Mouse (Mus musculus): ENCODE data around the gene Trim7.
"Not testable (repeated sequence)": the region's sequence is repeated elsewhere in the genome, so short reads cannot be mapped to it uniquely, and the experiment has no call there.

Gene Trim7

DNA sequence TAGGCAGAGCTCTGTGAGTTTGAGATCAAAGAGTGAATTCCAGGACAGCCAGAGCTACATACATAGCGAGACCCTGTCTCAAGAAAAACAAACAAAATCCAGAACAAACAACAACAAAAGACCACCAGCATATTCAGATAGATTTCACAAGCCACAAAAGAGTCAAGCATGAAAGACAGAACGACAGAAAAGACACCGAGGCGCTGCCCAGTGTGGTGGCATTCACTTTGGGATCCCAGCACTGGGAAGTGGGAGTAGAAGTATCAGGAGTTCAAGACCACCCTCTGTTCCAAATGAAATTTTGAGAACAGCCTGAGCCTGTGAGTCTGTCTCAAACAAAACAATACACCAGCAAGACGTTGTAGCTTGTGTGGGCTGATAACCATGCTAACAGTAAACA is 20.9 kb downstream of the Trim7 start:
- DNase-seq (ENCODE audit: low read depth, low spot score) = no peak

DNA sequence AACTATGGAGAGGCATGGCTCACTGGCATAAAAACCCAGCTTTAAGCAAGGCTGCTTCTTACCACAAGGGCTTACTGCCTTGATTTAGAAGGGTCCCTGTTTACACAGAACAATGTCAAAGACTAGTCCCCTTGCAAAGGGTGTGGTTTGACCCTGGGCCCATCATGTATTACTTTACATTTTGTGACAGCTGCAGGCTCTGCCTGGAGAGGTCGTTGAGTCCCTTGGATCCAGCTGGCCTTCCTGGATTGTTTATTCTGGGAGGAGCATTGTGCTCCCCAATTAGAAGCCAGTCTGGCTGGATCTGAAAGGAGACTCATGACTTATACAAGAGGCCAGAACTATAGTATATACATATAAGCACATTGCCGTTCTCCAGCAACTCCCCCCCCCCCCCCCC is 24.3 kb downstream of the Trim7 start:
- no peak for DNase-seq (ENCODE audit: low read depth, low spot score)

DNA sequence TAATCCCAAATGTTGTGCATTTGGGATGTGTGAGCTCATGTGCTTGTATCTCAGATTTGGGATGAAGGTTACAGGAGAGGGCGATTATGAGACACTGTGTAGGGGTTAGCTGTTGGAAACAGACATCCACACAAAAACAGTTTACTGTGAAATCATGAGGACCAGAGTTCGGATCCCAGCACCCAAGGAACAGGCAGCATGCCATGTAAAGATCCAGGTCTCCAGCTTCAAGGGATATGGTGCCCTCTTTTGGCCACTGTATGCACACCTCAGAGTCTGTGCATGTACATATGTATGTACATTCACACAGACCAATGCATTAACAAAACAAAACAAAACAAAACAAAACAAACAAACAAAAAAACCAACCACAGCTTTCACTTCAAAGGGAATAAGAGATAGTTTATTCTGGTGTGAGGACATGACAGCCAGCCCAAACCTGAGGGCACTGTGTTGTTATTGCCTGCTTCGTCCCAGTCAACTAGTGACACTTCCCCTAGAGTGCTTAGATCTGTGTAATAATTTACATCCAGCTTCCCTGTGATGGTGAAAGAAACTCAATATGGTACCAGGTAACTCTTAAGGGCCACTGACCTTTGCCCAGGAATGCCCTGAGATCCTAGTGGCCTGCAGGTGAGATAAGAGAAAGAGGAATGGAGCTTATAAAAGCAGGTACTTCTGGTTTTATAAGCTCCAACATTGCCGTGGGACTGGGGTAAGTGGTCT is 25.5 kb downstream of the Trim7 start:
- no peak for DNase-seq (ENCODE audit: low read depth, low spot score)

- no peak for DNase-seq (ENCODE audit: low read depth, low spot score)
These were observed 26.2 kb downstream of the Trim7 start for GRCm38 (mm10) chr11:48852190-48852589.

GRCm38 (mm10) chr11:48852624-48853473 is 26.9 kb downstream of the Trim7 start:
- DNase-seq (ENCODE audit: low read depth, low spot score) = no peak

GRCm38 (mm10) chr11:48853474-48854180 is 27.7 kb downstream of the Trim7 start:
- no peak for DNase-seq (ENCODE audit: low read depth, low spot score)

GRCm38 (mm10) chr11:48859014-48859413 is 33.1 kb downstream of the Trim7 start:
- DNase-seq (ENCODE audit: low read depth, low spot score) = no peak

DNA sequence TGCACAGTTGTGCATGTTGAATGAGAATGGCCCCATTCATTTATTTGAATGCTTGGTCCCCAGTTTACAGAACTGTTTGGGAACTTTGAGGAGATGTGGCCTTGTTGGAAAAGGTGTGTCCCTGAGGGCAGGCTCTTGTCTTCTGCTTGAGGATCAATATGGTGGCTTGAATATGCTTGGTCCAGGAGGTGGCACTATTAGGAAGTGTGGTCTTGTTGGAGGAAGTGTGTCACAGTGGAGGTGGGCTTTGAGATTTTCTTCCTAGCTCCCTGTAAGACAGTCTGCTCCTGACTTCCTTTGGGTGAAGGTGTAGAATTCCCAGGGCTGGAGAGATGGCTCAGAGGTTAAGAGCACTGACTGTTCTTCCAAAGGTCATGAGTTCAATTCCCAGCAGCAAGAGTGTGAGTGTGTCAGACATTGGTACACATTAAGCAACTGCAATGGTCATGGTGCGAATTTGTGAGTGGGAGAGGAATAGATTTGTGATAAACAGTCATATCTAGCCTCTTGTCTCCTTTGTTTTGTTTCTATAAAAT is 36.9 kb downstream of the Trim7 start:
- no peak for DNase-seq (ENCODE audit: low read depth, low spot score)

GRCm38 (mm10) chr11:48863808-48864207 is 37.9 kb downstream of the Trim7 start:
- DNase-seq (ENCODE audit: low read depth, low spot score) = no peak

GRCm38 (mm10) chr11:48866481-48866880 is 40.5 kb downstream of the Trim7 start:
- DNase-seq (ENCODE audit: low read depth, low spot score) = no peak

DNA sequence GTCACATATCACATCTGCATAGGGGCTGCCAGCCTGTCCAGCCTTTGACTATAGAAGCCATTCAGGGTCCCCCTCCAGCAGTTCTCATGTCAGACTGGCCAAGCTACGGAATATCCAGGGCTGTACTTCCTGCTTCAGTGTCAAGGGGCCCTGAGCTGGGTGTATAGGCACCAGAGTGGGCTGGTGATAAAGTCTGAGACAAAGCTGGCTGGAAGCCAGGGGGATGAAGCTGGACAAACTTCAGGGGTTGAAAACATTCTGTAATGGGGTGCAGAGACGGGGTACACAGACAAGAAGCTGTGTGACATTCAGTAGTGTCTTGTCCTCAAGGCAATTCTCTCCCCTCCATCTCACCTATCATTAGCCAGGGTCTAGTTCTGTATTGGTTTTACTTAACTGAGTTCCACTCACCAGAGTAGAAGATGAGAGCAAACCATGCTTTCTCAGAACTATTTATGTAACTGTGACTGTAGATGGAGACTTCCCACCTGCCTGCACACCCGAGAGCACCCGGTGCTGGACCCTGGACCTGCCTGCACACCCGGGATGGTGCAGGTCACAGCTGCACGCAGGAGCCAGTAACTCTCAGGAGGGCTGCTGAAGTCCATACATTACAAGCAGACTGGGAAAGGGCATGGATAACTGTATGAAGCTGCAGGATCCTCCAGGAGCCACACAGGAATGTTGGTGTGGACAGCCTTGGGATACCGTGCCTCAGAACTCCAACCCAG is 43.6 kb downstream of the Trim7 start:
- DNase-seq (ENCODE audit: low read depth, low spot score) = no peak

DNA sequence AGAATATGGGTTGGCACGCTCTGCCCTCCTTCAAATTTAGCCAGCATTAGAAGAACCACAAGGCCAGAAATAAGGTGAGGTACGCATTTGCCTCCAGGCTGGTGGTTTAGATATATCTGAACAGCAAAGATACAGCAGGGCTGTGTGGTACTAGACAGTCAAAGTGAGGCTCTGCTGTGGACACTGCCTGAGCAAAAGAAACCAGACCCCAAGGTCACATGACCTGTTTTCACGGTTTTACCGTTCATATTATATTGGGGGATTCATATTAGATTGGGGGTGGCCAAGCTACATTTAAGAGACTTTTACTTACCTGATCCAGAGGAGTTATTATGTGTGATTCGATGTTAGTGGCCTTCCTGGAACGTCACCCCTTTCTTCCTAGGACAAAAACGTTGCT is 44.8 kb downstream of the Trim7 start:
- DNase-seq (ENCODE audit: low read depth, low spot score) = no peak

- DNase-seq (ENCODE audit: low read depth, low spot score) = no peak
These were observed 45.3 kb downstream of the Trim7 start, which contains the start of gene Irgm1 for GRCm38 (mm10) chr11:48871201-48871772. TSS of gene Irgm1 (minus strand) at chr11:48871683.

DNA sequence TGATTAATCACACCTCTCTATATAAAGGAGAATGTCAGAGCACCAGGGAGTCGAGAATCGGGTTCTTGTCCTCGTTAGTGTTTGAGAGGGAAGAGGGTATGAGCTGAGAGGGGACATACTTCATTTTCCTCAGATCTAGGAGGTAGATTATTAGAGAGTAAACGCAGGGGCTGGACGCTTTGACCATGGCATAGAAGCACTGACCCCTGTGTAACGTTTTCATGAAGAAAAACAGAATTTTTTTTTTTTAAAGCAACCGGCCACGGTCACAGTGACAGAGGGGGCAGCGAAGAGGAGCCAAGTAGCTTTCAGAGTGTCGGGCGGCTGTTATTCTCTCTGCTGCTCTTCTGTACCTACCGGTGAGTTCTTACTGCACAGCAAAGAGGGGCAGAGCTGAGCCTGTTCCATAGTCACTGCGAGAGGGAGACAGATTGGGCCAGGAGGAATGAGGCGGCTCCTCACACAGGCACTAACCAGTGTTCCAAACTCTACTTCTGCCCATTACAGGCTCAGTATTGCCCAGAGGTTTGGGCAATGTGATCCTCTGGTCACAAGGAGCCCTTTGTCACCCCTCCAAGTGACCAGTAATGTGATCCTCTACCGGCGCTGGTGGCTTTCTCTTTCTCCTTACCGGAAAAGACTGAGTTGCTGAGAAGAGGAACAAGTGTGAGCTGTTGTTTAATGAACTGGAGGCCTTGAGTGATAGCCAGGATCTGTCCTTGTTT is 46.0 kb downstream of the Trim7 start:
- no peak for DNase-seq (ENCODE audit: low read depth, low spot score)

GRCm38 (mm10) chr11:48872695-48873300 is 46.9 kb downstream of the Trim7 start:
- no peak for DNase-seq (ENCODE audit: low read depth, low spot score)

DNA sequence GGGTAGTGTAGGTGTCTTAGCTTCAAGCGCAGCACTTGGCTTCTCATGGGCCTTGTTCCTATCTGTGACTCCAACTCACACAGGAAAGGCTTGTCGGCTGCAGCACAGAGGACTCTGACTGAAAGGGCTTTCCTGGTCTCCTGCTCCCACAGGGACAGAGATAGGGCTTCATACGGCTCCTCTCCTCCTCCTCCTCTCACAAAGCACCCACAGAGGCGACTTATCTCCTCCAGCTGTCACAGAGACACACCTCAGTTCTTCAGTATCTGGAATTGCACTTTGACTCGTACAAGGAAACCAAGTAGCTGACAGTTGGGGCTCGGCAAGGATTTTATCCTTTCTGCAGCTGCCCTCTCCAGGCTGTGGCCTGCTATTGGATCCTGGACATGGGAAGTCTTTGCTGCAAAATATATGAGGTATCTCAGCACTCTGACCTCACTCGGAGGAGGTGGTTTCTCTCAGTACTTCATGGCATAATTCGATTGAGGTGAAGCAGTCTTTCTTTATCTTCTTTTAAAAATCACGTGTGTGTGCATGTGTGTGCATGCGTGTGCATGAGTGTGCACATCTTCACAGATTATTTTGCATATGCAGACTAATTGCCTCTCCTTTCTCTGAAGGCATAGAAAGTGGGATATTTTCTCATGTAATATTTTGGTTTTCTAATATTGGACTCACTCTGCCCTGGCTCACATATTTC is 47.8 kb downstream of the Trim7 start:
- DNase-seq (ENCODE audit: low read depth, low spot score) = no peak

DNA sequence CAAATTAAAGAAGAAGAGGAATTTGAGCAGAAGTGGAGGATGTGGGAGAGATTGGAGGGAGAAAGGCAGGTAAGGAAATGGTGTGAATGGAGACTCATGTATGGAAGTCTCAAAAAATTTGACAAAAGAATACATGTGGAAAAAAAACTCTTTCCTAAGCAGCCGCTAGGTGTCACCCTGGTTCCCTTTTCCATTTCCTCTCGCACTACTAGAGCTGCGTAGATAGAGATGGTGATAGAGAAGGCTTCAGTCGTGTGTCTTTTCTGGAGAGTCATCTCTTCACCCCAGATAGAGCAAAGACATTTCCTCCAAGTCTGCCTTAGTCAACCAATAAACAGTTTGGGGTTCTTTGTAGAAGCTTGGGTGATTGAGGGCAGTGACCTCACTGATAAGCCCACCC is 48.5 kb downstream of the Trim7 start:
- DNase-seq (ENCODE audit: low read depth, low spot score) = no peak

- not testable (repeated sequence) for DNase-seq (ENCODE audit: low read depth, low spot score)
These were observed 49.5 kb downstream of the Trim7 start for GRCm38 (mm10) chr11:48875343-48875837.

GRCm38 (mm10) chr11:48876680-48877079 is 50.7 kb downstream of the Trim7 start:
- no peak for DNase-seq (ENCODE audit: low read depth, low spot score)

All from WW6 (cell line).